Mouse (Mus musculus): Measurements from ENCODE around the gene Gm12216. TPM values are rescaled to one million over a fixed set of nuclear protein-coding genes. Genes with fewer than 3 reads are reported as not detected.

Gene Gm12216
- polyA plus RNA-seq, 1 experiment from 2014 or later = 1.5 TPM

DNA sequence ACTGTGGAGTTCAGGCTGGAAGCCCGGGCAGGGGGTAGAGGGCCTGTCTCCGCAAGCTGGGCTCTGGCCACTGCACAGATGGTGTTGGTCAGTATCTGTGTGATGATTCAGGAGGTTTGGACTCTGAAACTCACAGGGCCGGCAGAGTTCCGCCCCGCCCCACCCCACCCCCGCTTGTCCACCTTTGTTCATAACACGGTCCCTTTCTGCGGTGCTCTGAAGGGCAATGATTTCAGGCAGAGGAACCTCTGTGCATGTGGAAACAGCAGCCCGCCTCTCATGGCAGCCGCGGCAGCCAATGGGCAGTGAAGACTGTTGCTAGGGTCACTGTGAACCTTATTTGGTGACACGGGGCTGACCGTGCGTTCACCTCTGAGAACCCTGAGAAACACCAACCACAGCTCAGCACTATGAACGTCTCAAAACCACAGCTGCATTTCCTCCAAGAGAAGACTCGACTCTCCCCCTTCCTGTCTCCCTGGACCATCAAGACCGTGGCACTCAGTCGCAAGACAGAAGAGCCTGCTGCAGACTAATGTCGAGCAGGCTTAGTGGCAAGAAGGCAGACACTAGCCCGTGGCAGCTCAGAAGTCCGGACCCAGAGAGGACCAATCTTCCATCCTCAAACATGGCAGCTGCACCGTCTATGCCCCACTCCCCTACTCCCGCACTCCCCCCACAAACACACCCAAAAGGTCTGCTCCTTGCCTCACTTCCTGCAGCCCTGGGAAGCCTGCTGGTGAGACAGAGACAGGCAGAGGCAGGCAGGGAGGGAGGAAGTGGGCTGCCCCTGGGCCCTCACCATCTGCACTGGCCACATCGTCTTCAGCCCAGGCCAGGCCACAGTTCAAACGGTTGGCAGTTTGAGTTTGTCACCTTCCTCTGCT lies 64.1 kb downstream of the Gm12216 start:
- ATAC-seq (peak; percentile 86), DNase-seq (peak; percentile 80)
- Histone ChIP-seq H3K36me3 (replicated peaks; ENCODE audit: insufficient read depth, low read length) (no peaks in the 10 kb centered on the region), H3K4me3 (ENCODE audit: low read depth, low read length) (peak overlapping the region; percentile 6; the same call in 1 of the 2 replicates), H3K9ac (replicated peaks) (peak overlapping the region; percentile 27), H3K27ac (ENCODE audit: low read depth) (peak overlapping the region; percentile 98), H3K9me3 (ENCODE audit: low read length) (no peaks in the 10 kb centered on the region), H3K4me1 (ENCODE audit: insufficient read depth) (peaks cover 49% of the 10 kb centered on the region), H3K4me2 (ENCODE audit: low read depth, low read length) (peak overlapping the region; percentile 61), H3K27me3 (ENCODE audit: insufficient read depth, low read length) (no peaks in the 10 kb centered on the region)
- WGBS (ENCODE audit: insufficient replicate concordance) = 5% methylated on average over 25 of the region's 25 CpGs
- TF ChIP-seq CTCF (IDR thresholded peaks at IDR 0.05; ENCODE audit: low read depth) (peak; percentile 44), EP300 (IDR thresholded peaks at IDR 0.05; ENCODE audit: low read depth) (peak; percentile 17; the same call in 1 of the 2 replicates)

DNA sequence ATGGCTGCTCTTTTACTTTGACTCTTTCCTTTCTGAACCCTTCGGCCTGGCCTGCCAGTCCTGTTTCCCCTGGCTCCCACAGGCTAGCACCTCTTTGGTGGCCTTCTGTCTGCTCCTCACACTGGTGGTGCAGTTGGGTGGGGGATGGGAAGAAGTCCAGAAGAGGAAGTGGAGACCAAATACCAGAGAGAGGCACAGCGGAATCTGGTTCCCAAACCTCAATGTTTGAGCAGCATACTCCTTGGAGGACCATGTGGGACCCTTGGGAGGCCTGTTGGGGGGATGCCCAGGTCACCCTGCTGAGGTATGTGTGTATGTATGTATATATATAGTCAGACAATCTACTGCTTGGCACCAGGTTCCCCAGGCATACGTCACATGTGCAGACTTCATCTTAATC lies 65.0 kb downstream of the Gm12216 start:
- Histone ChIP-seq H3K4me3 (ENCODE audit: low read depth, low read length) (no peak overlapping the region), H3K36me3 (replicated peaks; ENCODE audit: insufficient read depth, low read length) (no peaks in the 10 kb centered on the region), H3K4me1 (ENCODE audit: insufficient read depth) (peaks cover 57% of the 10 kb centered on the region), H3K27ac (ENCODE audit: low read depth) (peak overlapping the region; percentile 98), H3K9me3 (ENCODE audit: low read length) (no peaks in the 10 kb centered on the region), H3K4me2 (ENCODE audit: low read depth, low read length) (0 out of 2 replicates have a peak overlapping the region, but pooled peaks have one; percentile 61), H3K9ac (replicated peaks) (no peak overlapping the region), H3K27me3 (ENCODE audit: insufficient read depth, low read length) (no peaks in the 10 kb centered on the region)
- DNase-seq = peak; percentile 43
- no peak for ATAC-seq
- TF ChIP-seq EP300 (IDR thresholded peaks at IDR 0.05; ENCODE audit: low read depth) (no peak), CTCF (IDR thresholded peaks at IDR 0.05; ENCODE audit: low read depth) (no peak)
- 30% methylated on average over 3 of the region's 3 CpGs for WGBS (ENCODE audit: insufficient replicate concordance)

DNA sequence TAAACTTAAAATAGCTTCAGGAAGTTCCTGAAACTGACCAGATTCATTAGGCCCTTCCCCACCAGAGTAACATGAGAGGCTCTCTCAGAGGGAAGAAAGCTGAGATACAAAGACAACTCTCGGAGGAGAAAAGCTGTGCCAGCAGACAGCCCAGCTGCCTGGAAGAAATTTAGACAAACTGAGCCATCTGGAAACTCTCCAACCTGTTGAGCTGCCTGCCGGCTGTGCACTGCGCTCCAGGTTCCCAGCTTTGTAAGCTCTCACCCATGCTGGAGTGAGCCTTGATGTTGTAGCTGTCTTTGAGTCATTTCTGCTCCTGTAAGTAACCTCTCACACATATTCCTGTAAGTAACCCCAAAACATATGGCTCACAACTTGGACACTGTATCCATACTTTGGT lies 66.1 kb downstream of the Gm12216 start:
- no peak overlapping the region for H3K9ac ChIP-seq (replicated peaks)
- TF ChIP-seq CTCF (IDR thresholded peaks at IDR 0.05; ENCODE audit: low read depth) (no peak), EP300 (IDR thresholded peaks at IDR 0.05; ENCODE audit: low read depth) (no peak)
- ATAC-seq = no peak
- H3K4me3 ChIP-seq (ENCODE audit: low read depth, low read length) = no peak overlapping the region
- no peaks in the 10 kb centered on the region for H3K36me3 ChIP-seq (replicated peaks; ENCODE audit: insufficient read depth, low read length)
- peaks cover 60% of the 10 kb centered on the region for H3K4me1 ChIP-seq (ENCODE audit: insufficient read depth)
- H3K27me3 ChIP-seq (ENCODE audit: insufficient read depth, low read length) = no peaks in the 10 kb centered on the region
- 88% methylated on average over 3 of the region's 3 CpGs for WGBS (ENCODE audit: insufficient replicate concordance)
- no peak overlapping the region for H3K4me2 ChIP-seq (ENCODE audit: low read depth, low read length)
- H3K9me3 ChIP-seq (ENCODE audit: low read length) = no peaks in the 10 kb centered on the region
- DNase-seq = no peak
- H3K27ac ChIP-seq (ENCODE audit: low read depth) = peak overlapping the region; percentile 98

DNA sequence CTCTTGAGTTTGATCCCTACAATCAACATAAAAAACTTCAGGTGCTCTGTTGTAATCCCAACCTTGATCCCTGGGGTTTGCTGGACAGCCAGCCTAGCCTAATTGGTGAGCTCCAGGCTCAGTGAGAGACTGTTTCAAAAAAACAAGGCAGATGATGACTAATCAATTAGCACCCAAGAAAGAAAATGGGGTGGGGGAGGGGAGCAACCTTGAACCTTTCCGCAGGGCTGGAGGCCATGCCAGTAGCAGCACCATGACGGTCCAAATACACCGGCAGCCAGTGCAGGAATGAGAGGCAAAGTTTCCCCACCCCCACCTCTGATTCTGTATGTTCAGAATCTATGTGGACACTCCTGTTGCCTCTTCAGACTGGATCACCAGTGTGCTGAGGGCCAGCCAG lies 69.8 kb downstream of the Gm12216 start:
- Histone ChIP-seq H3K36me3 (replicated peaks; ENCODE audit: insufficient read depth, low read length) (no peaks in the 10 kb centered on the region), H3K9ac (replicated peaks) (no peak overlapping the region), H3K27me3 (ENCODE audit: insufficient read depth, low read length) (no peaks in the 10 kb centered on the region), H3K27ac (ENCODE audit: low read depth) (peak overlapping the region; percentile 49; the same call in 1 of the 2 replicates), H3K4me2 (ENCODE audit: low read depth, low read length) (no peak overlapping the region), H3K9me3 (ENCODE audit: low read length) (no peaks in the 10 kb centered on the region), H3K4me3 (ENCODE audit: low read depth, low read length) (no peak overlapping the region), H3K4me1 (ENCODE audit: insufficient read depth) (peaks cover 39% of the 10 kb centered on the region)
- peak; percentile 31 for DNase-seq
- TF ChIP-seq CTCF (IDR thresholded peaks at IDR 0.05; ENCODE audit: low read depth) = no peak
- TF ChIP-seq EP300 (IDR thresholded peaks at IDR 0.05; ENCODE audit: low read depth) = no peak; the same call in 1 of the 2 replicates
- ATAC-seq = peak; percentile 38
- WGBS (ENCODE audit: insufficient replicate concordance) = 64% methylated on average over 3 of the region's 3 CpGs

DNA sequence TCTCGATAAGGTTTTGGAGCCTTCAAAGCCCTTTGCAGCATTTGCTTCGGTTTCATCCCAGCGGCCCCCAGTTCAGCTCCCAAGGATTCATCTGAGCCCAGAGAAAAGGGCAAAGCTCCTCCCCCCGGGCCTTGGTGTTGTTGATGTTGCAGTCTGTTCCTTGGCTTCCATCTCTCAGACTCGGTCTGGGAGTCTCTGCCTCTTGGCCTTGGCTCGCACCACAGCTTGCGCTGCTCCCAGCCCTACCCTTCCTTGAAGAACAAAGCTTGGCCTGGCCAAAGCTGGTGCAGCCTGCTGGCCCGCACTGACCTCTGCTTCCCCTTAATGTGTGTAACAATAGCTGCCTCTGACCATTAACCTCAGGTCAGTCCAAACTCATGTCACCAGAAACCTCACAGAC lies 70.9 kb downstream of the Gm12216 start:
- H3K4me3 ChIP-seq (ENCODE audit: low read depth, low read length) = no peak overlapping the region
- H3K27me3 ChIP-seq (ENCODE audit: insufficient read depth, low read length) = no peaks in the 10 kb centered on the region
- no peak for TF ChIP-seq EP300 (IDR thresholded peaks at IDR 0.05; ENCODE audit: low read depth)
- no peak for TF ChIP-seq CTCF (IDR thresholded peaks at IDR 0.05; ENCODE audit: low read depth)
- H3K36me3 ChIP-seq (replicated peaks; ENCODE audit: insufficient read depth, low read length) = no peaks in the 10 kb centered on the region
- 75% methylated on average over 7 of the region's 8 CpGs for WGBS (ENCODE audit: insufficient replicate concordance)
- no peak for ATAC-seq
- DNase-seq = no peak
- no peak overlapping the region for H3K9ac ChIP-seq (replicated peaks)
- peaks cover 31% of the 10 kb centered on the region for H3K4me1 ChIP-seq (ENCODE audit: insufficient read depth)
- no peak overlapping the region for H3K27ac ChIP-seq (ENCODE audit: low read depth)
- H3K4me2 ChIP-seq (ENCODE audit: low read depth, low read length) = no peak overlapping the region
- H3K9me3 ChIP-seq (ENCODE audit: low read length) = no peaks in the 10 kb centered on the region
